12 mouse cellular contexts compared by ENCODE assay signal in genomic region chr11:90003386-90003785, GRCm38 (mm10). TPM values are rescaled to one million over a fixed set of nuclear protein-coding genes. Genes with fewer than 3 reads are reported as not detected.
DNase-seq lines count a peak whose midpoint lies in the region; ATAC-seq and TF ChIP-seq lines count a peak whose summit lies in the region.
"Had no signal": no experiment of that assay in that cellular context is flagged by ENCODE, and none has a peak within 500 bp of the region (broad histone marks: within the 10 kb centered on the region; RNA-seq: fewer than 3 reads in every experiment).

No protein-coding gene starts in this region.

- intact Hi-C loops in heart, postnatal 36 days (cut with DNase I) = no loop called here

- DNase-seq in forebrain, embryonic 10.5 days (ENCODE audit: extremely low spot score, low spot score) = no peak
- no peak for DNase-seq in forebrain, embryonic 11.5 days (ENCODE audit: low spot score)
- DNase-seq in heart, postnatal 0 days (ENCODE audit: low spot score) = no peak
- no peak for DNase-seq in heart, postnatal 36 days
- no peak for DNase-seq in lung, embryonic 14.5 days
- no peak for DNase-seq in lung, postnatal 0 days (ENCODE audit: low spot score)
- no peak for DNase-seq in liver, postnatal 0 days
- no peak for DNase-seq in cerebellum, adult 11 months

- TF ChIP-seq CTCF in heart, postnatal 0 days (IDR thresholded peaks at IDR 0.05; ENCODE audit: low read depth) = no peak
- TF ChIP-seq CTCF in lung, embryonic 14.5 days (IDR thresholded peaks at IDR 0.05; ENCODE audit: low read depth) = no peak
- no peak for TF ChIP-seq CTCF in lung, postnatal 0 days (IDR thresholded peaks at IDR 0.05)
- no peak for TF ChIP-seq CTCF in liver, postnatal 0 days (IDR thresholded peaks at IDR 0.05; ENCODE audit: low read depth)

- no peak overlapping the region for H3K9ac ChIP-seq in forebrain, embryonic 11.5 days (ENCODE audit: low read length)
- H3K9ac ChIP-seq in heart, postnatal 0 days (replicated peaks; ENCODE audit: low read depth, low read length) = no peak overlapping the region
- no peak overlapping the region; the same call in 1 of the 2 replicates for H3K9ac ChIP-seq in lung, embryonic 14.5 days
- H3K9ac ChIP-seq in lung, postnatal 0 days (replicated peaks; ENCODE audit: low read depth) = no peak overlapping the region
- H3K9ac ChIP-seq in liver, postnatal 0 days (replicated peaks) = no peak overlapping the region

- peak overlapping the region; percentile 68; the same call in 1 of the 2 replicates for H3K4me3 ChIP-seq in forebrain, embryonic 10.5 days
- H3K4me3 ChIP-seq in forebrain, embryonic 11.5 days (ENCODE audit: low read depth, low read length) = no peak overlapping the region
- H3K4me3 ChIP-seq in heart, postnatal 0 days (ENCODE audit: low read depth, low read length) = no peak overlapping the region
- no peak overlapping the region for H3K4me3 ChIP-seq in lung, embryonic 14.5 days (ENCODE audit: low read depth, low read length)
- H3K4me3 ChIP-seq in lung, postnatal 0 days (ENCODE audit: low read depth, low read length) = no peak overlapping the region
- no peak overlapping the region for H3K4me3 ChIP-seq in liver, postnatal 0 days (ENCODE audit: low read depth, low read length)

- no peak for ATAC-seq in forebrain, embryonic 11.5 days (replicated peaks; ENCODE audit: low FRiP score)
- no peak for ATAC-seq in heart, postnatal 0 days (ENCODE audit: insufficient read depth, low read depth)
- no peak for ATAC-seq in lung, embryonic 14.5 days (ENCODE audit: insufficient read depth)
- no peak for ATAC-seq in lung, postnatal 0 days
- no peak for ATAC-seq in liver, postnatal 0 days

- no peak overlapping the region for H3K27ac ChIP-seq in forebrain, embryonic 10.5 days
- no peak overlapping the region for H3K27ac ChIP-seq in forebrain, embryonic 11.5 days (ENCODE audit: low read depth, low read length)
- no peak overlapping the region for H3K27ac ChIP-seq in heart, postnatal 0 days (ENCODE audit: low read depth)
- no peak overlapping the region for H3K27ac ChIP-seq in lung, embryonic 14.5 days (ENCODE audit: low read depth)
- no peak overlapping the region for H3K27ac ChIP-seq in lung, postnatal 0 days (ENCODE audit: low read length)
- no peak overlapping the region for H3K27ac ChIP-seq in liver, postnatal 0 days (ENCODE audit: low read depth)
- H3K27ac ChIP-seq: forebrain, embryonic 13.5 days; left cerebral cortex, adult 2 months; limb, embryonic 12.5 days had no signal

- no peaks in the 10 kb centered on the region for H3K9me3 ChIP-seq in forebrain, embryonic 10.5 days
- no peaks in the 10 kb centered on the region for H3K9me3 ChIP-seq in forebrain, embryonic 11.5 days (ENCODE audit: control insufficient read depth, low read length)
- no peaks in the 10 kb centered on the region for H3K9me3 ChIP-seq in heart, postnatal 0 days (replicated peaks; ENCODE audit: control insufficient read depth, low read length)
- H3K9me3 ChIP-seq in lung, embryonic 14.5 days (ENCODE audit: low read depth, low read length) = no peaks in the 10 kb centered on the region
- H3K9me3 ChIP-seq in lung, postnatal 0 days (ENCODE audit: low read length) = no peaks in the 10 kb centered on the region
- no peaks in the 10 kb centered on the region for H3K9me3 ChIP-seq in liver, postnatal 0 days (ENCODE audit: low read length)
- H3K9me3 ChIP-seq: forebrain, embryonic 13.5 days; limb, embryonic 12.5 days had no signal

- TF ChIP-seq EP300 in heart, postnatal 0 days (IDR thresholded peaks at IDR 0.05; ENCODE audit: low read depth) = no peak
- no peak for TF ChIP-seq EP300 in lung, postnatal 0 days (IDR thresholded peaks at IDR 0.05)
- TF ChIP-seq EP300 in liver, postnatal 0 days (IDR thresholded peaks at IDR 0.05; ENCODE audit: low read depth) = no peak

- H3K36me3 ChIP-seq in forebrain, embryonic 10.5 days (replicated peaks) = no peaks in the 10 kb centered on the region
- no peaks in the 10 kb centered on the region for H3K36me3 ChIP-seq in forebrain, embryonic 11.5 days (ENCODE audit: control insufficient read depth, insufficient read depth, low read length)
- H3K36me3 ChIP-seq in heart, postnatal 0 days (replicated peaks; ENCODE audit: control insufficient read depth, insufficient read depth, low read length) = no peaks in the 10 kb centered on the region
- no peaks in the 10 kb centered on the region for H3K36me3 ChIP-seq in lung, embryonic 14.5 days (ENCODE audit: insufficient read depth)
- H3K36me3 ChIP-seq in lung, postnatal 0 days (ENCODE audit: insufficient read depth, low read length) = no peaks in the 10 kb centered on the region
- no peaks in the 10 kb centered on the region for H3K36me3 ChIP-seq in liver, postnatal 0 days (replicated peaks; ENCODE audit: insufficient read depth, low read length)
- H3K36me3 ChIP-seq: limb, embryonic 12.5 days had no signal

- H3K27me3 ChIP-seq in forebrain, embryonic 10.5 days (ENCODE audit: poor library complexity, severe bottlenecking) = peaks cover 3% of the 10 kb centered on the region; the same call in 1 of the 2 replicates
- no peaks in the 10 kb centered on the region for H3K27me3 ChIP-seq in forebrain, embryonic 11.5 days (ENCODE audit: control insufficient read depth, insufficient read depth, low read length)
- H3K27me3 ChIP-seq in heart, postnatal 0 days (ENCODE audit: control insufficient read depth, insufficient read depth, low read length) = no peaks in the 10 kb centered on the region
- H3K27me3 ChIP-seq in lung, embryonic 14.5 days (ENCODE audit: insufficient read depth, low read length) = no peaks in the 10 kb centered on the region
- no peaks in the 10 kb centered on the region for H3K27me3 ChIP-seq in lung, postnatal 0 days (replicated peaks; ENCODE audit: insufficient read depth, low read length)
- H3K27me3 ChIP-seq in liver, postnatal 0 days (ENCODE audit: insufficient read depth, low read length) = no peaks in the 10 kb centered on the region
- H3K27me3 ChIP-seq: forebrain, embryonic 13.5 days; limb, embryonic 12.5 days had no signal

- no peak overlapping the region for H3K4me2 ChIP-seq in forebrain, embryonic 11.5 days (ENCODE audit: low read depth, low read length, severe bottlenecking)
- H3K4me2 ChIP-seq in heart, postnatal 0 days (ENCODE audit: low read depth, low read length) = peak overlapping the region; percentile 85; the same call in 1 of the 2 replicates
- peak overlapping the region; percentile 83 for H3K4me2 ChIP-seq in lung, embryonic 14.5 days
- no peak overlapping the region for H3K4me2 ChIP-seq in lung, postnatal 0 days (replicated peaks; ENCODE audit: low read depth, low read length)
- peak overlapping the region; percentile 92; the same call in 1 of the 2 replicates for H3K4me2 ChIP-seq in liver, postnatal 0 days (ENCODE audit: low read depth, low read length)

- H3K4me1 ChIP-seq in forebrain, embryonic 10.5 days = peaks cover 14% of the 10 kb centered on the region
- no peaks in the 10 kb centered on the region; the same call in 1 of the 2 replicates for H3K4me1 ChIP-seq in forebrain, embryonic 11.5 days (replicated peaks; ENCODE audit: control insufficient read depth, insufficient read depth, low read length)
- peaks cover 6% of the 10 kb centered on the region; the same call in 1 of the 2 replicates for H3K4me1 ChIP-seq in heart, postnatal 0 days (ENCODE audit: control insufficient read depth, insufficient read depth)
- H3K4me1 ChIP-seq in lung, embryonic 14.5 days (ENCODE audit: insufficient read depth) = peaks cover 4% of the 10 kb centered on the region; the same call in 1 of the 2 replicates
- H3K4me1 ChIP-seq in lung, postnatal 0 days (ENCODE audit: insufficient read depth, low read depth, low read length) = peaks cover 11% of the 10 kb centered on the region; the same call in 1 of the 2 replicates
- peaks cover 20% of the 10 kb centered on the region for H3K4me1 ChIP-seq in liver, postnatal 0 days (ENCODE audit: insufficient read depth)

- WGBS in forebrain, embryonic 10.5 days = 90% methylated on average over 4 of the region's 4 CpGs
- WGBS in forebrain, embryonic 11.5 days = 93% methylated on average over 4 of the region's 4 CpGs
- 91% methylated on average over 4 of the region's 4 CpGs for WGBS in heart, postnatal 0 days
- WGBS in lung, embryonic 14.5 days = 87% methylated on average over 4 of the region's 4 CpGs
- 84% methylated on average over 4 of the region's 4 CpGs for WGBS in lung, postnatal 0 days
- 61% methylated on average over 4 of the region's 4 CpGs for WGBS in liver, postnatal 0 days (ENCODE audit: insufficient replicate concordance)

RNA-seq across cellular contexts. Expression of gene Pctp, which starts 0.7 kb away (rescaled TPM):
- polyA plus RNA-seq in forebrain, embryonic 10.5 days (2016; fragmentation: Nextera tagmentation; extraction: Ambion mirVana) = 21.4 and 22.3 TPM in 2 replicates
- 9.2 and 10.2 TPM in 2 replicates for polyA plus RNA-seq in forebrain, embryonic 11.5 days (2014; fragmentation: Nextera tagmentation; extraction: Ambion mirVana)
- total RNA-seq in heart, postnatal 0 days (2014; rRNA removed; ENCODE audit: low replicate concordance) = 5.1 and 5.6 TPM in 2 replicates
- polyA plus RNA-seq in heart, postnatal 0 days (2015; fragmentation: Nextera tagmentation; extraction: Ambion mirVana) = 5.7 and 6.5 TPM in 2 replicates
- 1 to 10 TPM; 3.5 to 4.2 TPM for total RNA-seq in heart, postnatal 36 days (2021)
- 6.4 and 8.3 TPM in 2 replicates for polyA plus RNA-seq in lung, embryonic 14.5 days (2014; fragmentation: Nextera tagmentation; extraction: Ambion mirVana)
- polyA plus RNA-seq in lung, postnatal 0 days (2015; fragmentation: Nextera tagmentation; extraction: Ambion mirVana) = 11.0 and 11.5 TPM in 2 replicates
- 67.2 and 68.4 TPM in 2 replicates for polyA plus RNA-seq in liver, postnatal 0 days (2015; fragmentation: Nextera tagmentation; extraction: Ambion mirVana)

RNA-seq across cellular contexts. Expression of gene Tmem100, which starts 26.8 kb away (rescaled TPM):
- 4.8 and 6.3 TPM in 2 replicates for polyA plus RNA-seq in forebrain, embryonic 10.5 days (2016; fragmentation: Nextera tagmentation; extraction: Ambion mirVana)
- polyA plus RNA-seq in forebrain, embryonic 11.5 days (2014; fragmentation: Nextera tagmentation; extraction: Ambion mirVana) = 4.7 and 5.8 TPM in 2 replicates
- total RNA-seq in heart, postnatal 0 days (2014; rRNA removed; ENCODE audit: low replicate concordance) = 12.6 and 14.6 TPM in 2 replicates
- 16.1 and 18.3 TPM in 2 replicates for polyA plus RNA-seq in heart, postnatal 0 days (2015; fragmentation: Nextera tagmentation; extraction: Ambion mirVana)
- 10 to 100 TPM; 13.2 to 22.4 TPM for total RNA-seq in heart, postnatal 36 days (2021)
- polyA plus RNA-seq in lung, embryonic 14.5 days (2014; fragmentation: Nextera tagmentation; extraction: Ambion mirVana) = 20.9 and 23.0 TPM in 2 replicates
- polyA plus RNA-seq in lung, postnatal 0 days (2015; fragmentation: Nextera tagmentation; extraction: Ambion mirVana) = 266 and 283 TPM in 2 replicates
- 0.99 and 1.2 TPM in 2 replicates for polyA plus RNA-seq in liver, postnatal 0 days (2015; fragmentation: Nextera tagmentation; extraction: Ambion mirVana)
- total RNA-seq: hematopoietic stem cell, adult 5-6 weeks had no signal

Comparison
In these comparisons a context has a peak if more than half of its experiments do, and no peak if none do; other contexts are left out.
1. H3K4me2 ChIP-seq: peak in heart, postnatal 0 days (single experiment), lung, embryonic 14.5 days (single experiment) and liver, postnatal 0 days (single experiment); none in forebrain, embryonic 11.5 days (single experiment) and lung, postnatal 0 days (single experiment).
2. RNA of gene Tmem100, which starts 26.8 kb away (polyA plus RNA-seq): 266 to 283 TPM in lung, postnatal 0 days; 20.9 to 23.0 TPM in lung, embryonic 14.5 days, 16.1 to 18.3 TPM in heart, postnatal 0 days, 4.8 to 6.3 TPM in forebrain, embryonic 10.5 days, 4.7 to 5.8 TPM in forebrain, embryonic 11.5 days and 0.99 to 1.2 TPM in liver, postnatal 0 days; every median in the first group is over 10 times any median in the second.